Mouse (Mus musculus) forebrain, embryonic 10.5 days (tissue): ENCODE results near the gene Klk8. TPM values are rescaled to one million over a fixed set of nuclear protein-coding genes. Genes with fewer than 3 reads are reported as not detected.

Experiments
- DNase-seq: peaks from one replicate; pipeline ENCODE4 v3.0.0-alpha.2; 2017; ENCODE audit warnings: low spot score; ENCODE audit errors: extremely low spot score
- H3K27ac ChIP-seq: fragments of 300-500 bp; sonication (generic); 2 replicates; pipeline ENCODE4 v1.5.1; 2016; ENCODE audit warnings: mild to moderate bottlenecking
- H3K27me3 ChIP-seq: fragments of 300-500 bp; sonication (generic); 2 replicates; pipeline ENCODE4 v1.6.1; 2016; ENCODE audit warnings: mild to moderate bottlenecking; ENCODE audit not compliant: poor library complexity, severe bottlenecking
- H3K36me3 ChIP-seq: fragments of 300-500 bp; sonication (generic); replicated peaks from 2 replicates; pipeline ENCODE4 v1.6.1; 2016; ENCODE audit warnings: mild to moderate bottlenecking, moderate library complexity
- H3K4me1 ChIP-seq: fragments of 300-500 bp; sonication (generic); 2 replicates; pipeline ENCODE4 v1.6.1; 2016
- H3K4me3 ChIP-seq: fragments of 300-500 bp; sonication (generic); 2 replicates; pipeline ENCODE4 v1.5.1; 2016; ENCODE audit warnings: mild to moderate bottlenecking, moderate library complexity
- H3K9me3 ChIP-seq: fragments of 300-500 bp; sonication (generic); 2 replicates; pipeline ENCODE4 v1.6.1; 2016; ENCODE audit warnings: mild to moderate bottlenecking, moderate library complexity
- WGBS: fragments of 180-500 bp; shearing (Covaris S2); methylation state at CpG from one replicate; pipeline ENCODE4 v1.1.7; 2016; 5-methylcytosine and 5-hydroxymethylcytosine counted together
- polyA plus RNA-seq: library from polyadenylated mRNA; unstranded; fragments of >200 nt; fragmentation: Nextera tagmentation; extraction: Ambion mirVana; gene quantifications from 2 replicates; pipeline ENCODE4 v1.2.1, GENCODE M21; 2016

Klk8 gene
- polyA plus RNA-seq, 1 experiment from 2014 or later, result 12.8 TPM

DNA sequence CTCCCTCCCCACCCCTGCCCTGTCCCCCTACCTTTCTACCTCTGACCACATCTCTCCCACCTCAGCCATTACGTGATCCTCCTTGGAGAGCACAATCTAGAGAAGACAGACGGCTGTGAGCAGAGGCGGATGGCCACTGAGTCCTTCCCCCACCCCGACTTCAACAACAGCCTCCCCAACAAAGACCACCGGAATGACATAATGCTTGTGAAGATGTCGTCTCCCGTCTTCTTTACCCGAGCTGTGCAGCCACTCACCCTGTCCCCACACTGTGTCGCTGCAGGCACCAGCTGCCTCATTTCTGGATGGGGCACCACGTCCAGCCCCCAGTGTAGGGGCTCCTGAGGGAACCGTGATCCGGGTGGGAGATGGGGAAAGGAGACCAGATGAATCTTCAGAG lies 20.0 kb upstream of the Klk8 start:
- Histone ChIP-seq H3K27me3 (no peaks in the 10 kb centered on the region), H3K36me3 (no peaks in the 10 kb centered on the region), H3K4me3 (no peak overlapping the region), H3K9me3 (no peaks in the 10 kb centered on the region), H3K27ac (no peak overlapping the region), H3K4me1 (peaks cover 19% of the 10 kb centered on the region)
- DNase-seq, result peak; percentile 7
- WGBS, result 92% methylated on average over 12 of the region's 12 CpGs

DNA sequence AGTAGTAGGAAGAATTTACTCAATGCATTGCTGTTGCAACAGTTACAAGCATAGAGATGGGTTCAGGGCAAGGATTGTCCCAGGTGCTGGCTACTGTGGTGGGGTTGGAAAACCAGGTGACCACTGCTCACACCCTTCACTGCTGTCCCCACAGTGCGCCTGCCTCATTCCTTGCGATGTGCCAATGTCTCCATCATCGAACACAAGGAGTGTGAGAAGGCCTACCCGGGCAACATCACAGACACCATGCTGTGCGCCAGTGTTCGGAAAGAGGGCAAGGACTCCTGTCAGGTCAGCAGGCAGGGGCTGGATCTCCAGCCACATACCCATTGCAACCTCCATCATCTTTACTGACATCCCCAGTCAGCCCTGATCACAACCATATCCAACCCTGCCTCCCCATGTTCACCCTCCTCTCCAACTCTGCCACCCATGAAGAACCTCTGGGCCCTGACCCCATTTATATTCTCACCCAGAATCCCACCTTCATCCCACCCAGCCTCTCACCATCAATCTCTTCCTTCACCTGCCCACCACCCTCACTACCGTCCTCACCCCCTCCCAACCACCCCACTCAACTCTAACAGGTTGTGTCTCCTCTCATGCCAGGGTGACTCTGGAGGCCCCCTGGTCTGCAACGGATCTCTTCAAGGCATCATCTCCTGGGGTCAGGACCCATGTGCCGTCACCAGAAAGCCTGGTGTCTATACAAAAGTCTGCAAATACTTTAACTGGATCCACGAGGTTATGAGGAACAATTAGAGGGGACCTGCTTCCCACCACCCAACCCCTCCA lies 19.0 kb upstream of the Klk8 start:
- Histone ChIP-seq H3K27me3 (peaks cover 8% of the 10 kb centered on the region), H3K4me1 (peaks cover 27% of the 10 kb centered on the region), H3K9me3 (no peaks in the 10 kb centered on the region), H3K36me3 (no peaks in the 10 kb centered on the region), H3K27ac (no peak overlapping the region), H3K4me3 (no peak overlapping the region)
- peak; percentile 12 for DNase-seq
- 92% methylated on average over 10 of the region's 10 CpGs for WGBS

DNA sequence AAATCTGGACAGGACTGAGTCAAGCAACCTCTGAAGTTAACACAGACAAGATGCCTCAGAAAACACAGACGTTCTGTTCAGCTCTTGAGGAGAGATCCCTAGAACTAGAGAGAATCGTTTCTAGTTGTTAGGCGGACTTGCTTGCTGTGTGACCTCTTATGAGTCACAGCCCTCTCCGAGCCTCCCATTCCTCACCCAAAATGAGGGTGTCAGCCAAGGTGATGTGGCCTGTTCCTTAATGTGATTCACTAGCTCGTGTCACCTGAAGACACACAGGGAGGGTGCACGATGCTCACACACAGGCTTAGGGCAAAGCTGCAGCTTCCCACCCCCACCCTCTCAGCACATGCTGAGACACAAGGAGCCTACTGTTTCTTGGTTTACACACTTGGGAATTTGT lies 17.1 kb upstream of the Klk8 start:
- H3K27ac ChIP-seq, result no peak overlapping the region
- H3K9me3 ChIP-seq, result no peaks in the 10 kb centered on the region
- no peaks in the 10 kb centered on the region for H3K36me3 ChIP-seq
- H3K4me3 ChIP-seq, result no peak overlapping the region
- DNase-seq, result no peak
- 63% methylated on average over 6 of the region's 6 CpGs for WGBS
- H3K4me1 ChIP-seq, result peaks cover 17% of the 10 kb centered on the region
- H3K27me3 ChIP-seq, result peaks cover 22% of the 10 kb centered on the region

DNA sequence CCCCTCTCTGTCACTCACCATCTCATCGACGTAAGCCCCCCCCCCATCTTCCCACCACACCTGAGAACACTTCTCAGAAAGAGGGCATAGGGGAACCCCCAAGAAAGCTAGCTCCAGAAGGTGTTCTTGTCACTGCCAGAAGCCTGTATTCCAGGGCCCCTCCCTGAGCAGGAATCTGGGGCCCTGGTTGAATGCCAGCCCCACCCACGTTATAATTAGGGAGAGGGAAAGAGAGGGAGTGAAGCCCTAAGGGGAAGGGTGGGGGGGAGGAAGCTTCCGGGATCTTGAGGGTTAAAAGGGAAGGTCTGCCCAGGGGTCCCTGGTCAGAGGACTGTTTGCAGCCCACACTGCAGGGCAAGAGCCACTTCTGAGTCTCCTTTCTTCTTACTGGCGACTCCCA lies 16.6 kb upstream of the Klk8 start, which contains the start of gene Klk10:
Gene Klk10, plus strand, starts transcription at position 290 of the 400 bp plus-strand sequence.
- WGBS, result 53% methylated on average over 5 of the region's 5 CpGs
- Histone ChIP-seq H3K9me3 (no peaks in the 10 kb centered on the region), H3K4me3 (no peak within 1 kb of the TSS), H3K27me3 (peaks cover 22% of the 10 kb centered on the region), H3K36me3 (no peaks in the 10 kb centered on the region), H3K27ac (no peak within 1 kb of the TSS), H3K4me1 (peaks cover 12% of the 10 kb centered on the region)
- no peak for DNase-seq

DNA sequence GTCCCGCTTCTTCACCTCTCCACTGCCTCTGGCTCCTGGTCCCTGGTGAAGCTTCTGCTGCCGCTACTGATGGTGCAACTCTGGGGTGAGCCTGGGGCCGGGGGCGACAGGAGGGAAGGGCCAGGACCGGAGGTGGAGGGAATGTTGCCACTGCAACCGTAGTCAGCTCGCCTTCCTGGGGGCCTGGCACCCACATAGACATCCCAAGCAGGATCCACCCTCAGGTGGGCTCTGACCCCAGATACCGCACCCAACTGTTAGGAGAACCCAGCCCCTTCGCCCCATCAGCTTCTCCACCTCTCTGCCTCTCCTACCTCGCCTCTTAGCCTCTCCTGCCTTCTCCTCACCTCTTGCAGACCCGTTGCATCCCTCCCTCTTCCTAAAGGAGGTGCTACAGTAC lies 15.8 kb upstream of the Klk8 start:
- WGBS, result 90% methylated on average over 11 of the region's 11 CpGs
- H3K4me1 ChIP-seq, result peaks cover 11% of the 10 kb centered on the region
- no peaks in the 10 kb centered on the region for H3K36me3 ChIP-seq
- H3K4me3 ChIP-seq, result no peak overlapping the region
- H3K27me3 ChIP-seq, result peaks cover 22% of the 10 kb centered on the region
- no peak overlapping the region for H3K27ac ChIP-seq
- DNase-seq, result no peak
- no peaks in the 10 kb centered on the region for H3K9me3 ChIP-seq

DNA sequence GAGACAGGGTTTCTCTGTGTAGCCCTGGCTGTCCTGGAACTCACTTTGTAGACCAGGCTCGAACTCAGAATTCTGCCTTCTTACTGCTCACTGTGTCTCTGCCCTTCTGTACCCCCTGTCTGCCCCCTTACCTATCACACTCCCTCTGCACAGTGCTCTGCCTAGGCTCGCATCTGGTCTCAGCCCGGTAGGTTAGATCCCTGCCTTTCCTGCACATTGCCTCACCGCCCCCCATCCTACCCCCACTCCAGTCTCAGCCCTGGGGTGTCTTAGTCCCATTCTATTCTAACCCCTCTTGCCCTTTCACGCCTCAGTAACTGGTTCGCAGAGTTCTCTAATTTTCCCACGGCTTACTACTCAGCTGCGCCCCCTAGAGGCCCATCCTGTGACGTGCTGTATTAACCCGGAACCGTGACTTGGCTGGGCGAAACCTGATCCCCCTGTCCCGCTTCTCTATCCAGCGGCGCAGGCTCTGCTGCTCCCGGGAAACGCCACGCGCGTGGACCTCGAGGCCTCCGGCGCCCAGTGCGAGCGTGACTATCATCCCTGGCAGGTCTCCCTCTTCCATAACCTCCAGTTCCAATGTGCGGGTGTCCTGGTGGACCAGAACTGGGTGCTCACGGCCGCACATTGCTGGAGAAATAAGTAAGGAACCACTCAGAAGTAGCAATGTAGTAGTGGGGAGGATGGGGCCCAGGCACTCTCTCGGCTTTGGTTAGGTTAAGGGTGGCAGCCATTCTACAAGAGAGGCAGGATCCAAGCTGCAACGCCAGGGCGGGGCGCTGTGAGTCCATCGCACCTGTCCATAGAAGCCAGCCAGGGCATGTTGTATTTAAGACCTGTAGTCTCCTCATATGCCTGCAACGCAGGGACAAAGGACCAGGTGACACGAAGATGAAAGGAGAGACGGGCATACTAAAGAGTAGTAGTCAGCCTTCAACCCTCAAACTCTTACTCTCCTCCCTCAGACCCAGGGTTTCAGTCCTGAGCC lies 14.8 kb upstream of the Klk8 start:
- Histone ChIP-seq H3K27ac (peak overlapping the region; percentile 75), H3K4me3 (peak overlapping the region; percentile 49), H3K9me3 (no peaks in the 10 kb centered on the region), H3K36me3 (no peaks in the 10 kb centered on the region), H3K4me1 (peaks cover 11% of the 10 kb centered on the region), H3K27me3 (peaks cover 22% of the 10 kb centered on the region)
- DNase-seq, result peak; percentile 87
- WGBS, result 6% methylated on average over 36 of the region's 36 CpGs

DNA sequence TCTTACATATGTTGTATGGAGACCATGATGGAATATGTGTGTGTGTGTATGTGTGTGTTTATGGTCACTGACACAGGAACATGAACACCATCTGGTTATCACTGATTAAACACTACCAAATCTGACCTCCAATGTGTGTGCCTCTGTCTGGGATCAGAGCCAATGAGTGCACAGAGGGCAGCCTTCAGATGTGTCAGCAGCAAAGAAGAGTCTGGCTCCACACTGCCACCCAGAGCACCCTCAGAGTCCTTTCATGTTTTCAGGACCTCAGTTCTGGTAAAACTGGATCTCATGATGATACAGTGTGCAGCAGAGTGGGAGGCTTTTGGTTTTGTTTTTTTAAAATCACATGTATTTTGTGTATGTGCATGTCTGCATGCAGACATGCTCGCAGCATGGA lies 12.1 kb upstream of the Klk8 start:
- 90% methylated on average over 1 of the region's 1 CpGs for WGBS
- H3K4me1 ChIP-seq, result peaks cover 11% of the 10 kb centered on the region

DNA sequence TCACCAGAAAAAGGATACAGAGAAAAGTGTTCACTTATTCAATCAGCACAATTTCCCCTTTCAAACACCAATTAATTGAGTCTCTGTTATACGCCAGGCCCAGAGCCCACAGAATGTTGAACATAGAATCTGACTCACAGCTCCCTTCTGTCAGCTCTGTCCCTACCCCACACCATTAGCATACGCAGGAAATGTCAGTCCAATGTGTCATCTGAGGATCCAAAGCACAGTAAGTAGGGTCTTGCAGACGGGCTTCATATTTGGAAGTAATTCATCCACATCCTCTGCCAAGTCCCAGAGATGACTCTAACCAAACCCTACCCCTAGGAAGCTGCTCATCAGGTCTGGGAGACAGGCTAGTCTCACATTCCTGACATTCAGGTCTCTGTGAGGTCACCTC lies 9.3 kb upstream of the Klk8 start:
- no peak overlapping the region for H3K27ac ChIP-seq
- no peaks in the 10 kb centered on the region for H3K36me3 ChIP-seq
- no peak overlapping the region for H3K4me3 ChIP-seq
- peaks cover 17% of the 10 kb centered on the region for H3K27me3 ChIP-seq
- peaks cover under 1% of the 10 kb centered on the region; the same call in 1 of the 2 replicates for H3K4me1 ChIP-seq
- WGBS, result 78% methylated on average over 3 of the region's 3 CpGs
- DNase-seq, result no peak
- H3K9me3 ChIP-seq, result no peaks in the 10 kb centered on the region

More for the DNA sequence above, 12.1 kb upstream of the Klk8 start:
- Histone ChIP-seq H3K36me3 (no peaks in the 10 kb centered on the region), H3K27ac (no peak overlapping the region), H3K4me3 (no peak overlapping the region), H3K9me3 (no peaks in the 10 kb centered on the region), H3K27me3 (peaks cover 22% of the 10 kb centered on the region)
- DNase-seq, result no peak

DNA sequence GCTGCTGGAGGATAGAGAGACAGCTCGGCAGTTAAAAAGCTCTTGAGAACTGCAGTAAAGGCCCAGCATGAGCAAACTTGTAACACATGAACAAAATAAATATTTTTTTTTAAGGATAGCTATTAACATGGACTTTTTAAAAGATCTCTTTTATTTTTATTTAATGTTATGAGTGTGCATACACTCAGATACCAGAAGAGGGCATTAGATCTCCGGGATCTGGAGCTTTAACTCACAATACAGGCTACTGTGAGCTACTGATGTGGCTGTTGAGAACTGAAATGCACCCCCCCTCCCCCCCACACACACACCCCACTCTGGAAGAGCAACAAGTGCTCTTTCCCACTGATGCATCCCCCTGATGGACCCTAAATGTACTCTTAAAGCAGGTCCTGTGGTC lies 8.1 kb upstream of the Klk8 start:
- no peak overlapping the region for H3K27ac ChIP-seq
- no peaks in the 10 kb centered on the region for H3K9me3 ChIP-seq
- H3K4me1 ChIP-seq, result no peaks in the 10 kb centered on the region
- peaks cover 5% of the 10 kb centered on the region for H3K27me3 ChIP-seq
- H3K4me3 ChIP-seq, result no peak overlapping the region
- WGBS, result 81% methylated on average over 2 of the region's 2 CpGs
- DNase-seq, result no peak
- H3K36me3 ChIP-seq, result no peaks in the 10 kb centered on the region

DNA sequence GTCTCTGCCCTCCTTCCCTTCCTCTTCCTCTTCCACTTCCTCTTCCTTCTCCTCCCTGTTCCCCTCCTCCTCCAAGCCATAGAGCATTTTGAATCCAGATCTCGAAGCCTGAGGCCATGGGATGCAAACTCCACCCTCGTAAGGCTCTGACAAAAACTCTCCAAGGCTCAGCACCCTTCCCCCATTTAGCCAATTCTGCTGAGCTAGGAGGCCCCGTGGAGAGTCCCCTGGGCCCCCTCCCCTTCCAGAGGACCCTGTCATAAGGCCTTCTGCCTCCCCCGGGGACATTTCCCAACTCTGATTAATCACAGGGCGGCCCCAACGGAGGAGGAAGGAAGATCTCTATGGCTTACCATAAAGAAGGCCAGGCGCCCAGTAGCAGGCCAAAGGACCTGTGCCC lies 5.8 kb upstream of the Klk8 start, which contains the start of gene Klk9:
Gene Klk9, plus strand, starts transcription at position 301 of the 400 bp plus-strand sequence.
- no peak for DNase-seq
- no peak within 1 kb of the TSS for H3K4me3 ChIP-seq
- no peaks in the 10 kb centered on the region for H3K36me3 ChIP-seq
- peaks cover 9% of the 10 kb centered on the region for H3K4me1 ChIP-seq
- H3K9me3 ChIP-seq, result no peaks in the 10 kb centered on the region
- 81% methylated on average over 7 of the region's 7 CpGs for WGBS
- no peak within 1 kb of the TSS for H3K27ac ChIP-seq
- H3K27me3 ChIP-seq, result peaks cover 16% of the 10 kb centered on the region

DNA sequence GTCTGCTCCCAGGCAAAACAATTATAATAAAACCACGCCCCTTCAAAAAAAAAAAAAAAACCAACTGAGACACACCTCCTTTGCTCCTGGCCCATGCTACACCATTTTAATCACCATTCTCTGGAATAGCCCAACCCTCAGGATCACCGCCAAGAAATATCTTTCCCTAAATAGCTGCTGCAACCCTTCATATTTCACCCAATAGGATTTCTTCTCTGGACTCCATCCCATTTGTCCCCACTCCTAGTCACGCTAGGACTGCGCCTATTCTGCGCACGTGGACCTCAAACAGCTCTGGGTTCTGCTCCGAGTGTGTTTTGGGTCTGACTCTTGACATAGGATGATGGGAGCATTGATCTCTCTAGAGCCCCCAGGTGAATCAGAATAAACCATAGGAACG lies 1.0 kb upstream of the Klk8 start:
- no peak for DNase-seq
- peaks cover 24% of the 10 kb centered on the region for H3K4me1 ChIP-seq
- no peak overlapping the region for H3K27ac ChIP-seq
- no peaks in the 10 kb centered on the region for H3K36me3 ChIP-seq
- no peaks in the 10 kb centered on the region for H3K9me3 ChIP-seq
- peaks cover 40% of the 10 kb centered on the region for H3K27me3 ChIP-seq
- WGBS, result 6% methylated on average over 8 of the region's 8 CpGs
- H3K4me3 ChIP-seq, result peak overlapping the region; percentile 66

DNA sequence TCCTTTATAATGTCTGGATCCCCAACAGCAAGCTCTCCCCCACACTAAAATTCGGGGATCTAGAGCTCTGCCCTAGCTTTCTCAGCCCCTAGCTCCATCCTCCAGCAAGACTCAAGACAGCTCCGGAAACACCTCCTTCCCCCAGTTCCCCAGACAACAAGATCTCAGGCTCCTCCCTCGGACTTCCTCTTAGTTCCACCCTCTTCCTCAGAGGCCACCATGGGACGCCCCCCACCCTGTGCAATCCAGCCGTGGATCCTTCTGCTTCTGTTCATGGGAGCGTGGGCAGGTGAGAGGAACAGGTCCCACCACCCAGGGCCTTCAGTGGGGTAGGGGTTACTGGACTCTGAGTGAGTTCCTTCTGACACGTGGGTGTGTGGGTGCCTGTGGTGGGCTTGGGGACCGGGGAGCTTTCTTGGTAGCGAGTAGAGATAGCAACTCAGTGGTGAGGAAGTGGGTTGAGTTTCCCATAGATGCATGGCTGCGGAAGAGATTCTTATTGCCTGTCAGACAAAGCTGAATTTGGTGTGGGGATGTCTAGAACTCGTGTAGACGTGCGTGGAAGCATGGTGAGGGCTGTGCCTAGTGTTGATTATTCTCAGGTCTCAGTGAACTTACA lies 576 bp downstream of the Klk8 start:
- WGBS, result 41% methylated on average over 13 of the region's 13 CpGs
- peak overlapping the region; percentile 66 for H3K4me3 ChIP-seq
- H3K4me1 ChIP-seq, result peaks cover 24% of the 10 kb centered on the region
- H3K36me3 ChIP-seq, result no peaks in the 10 kb centered on the region
- H3K27me3 ChIP-seq, result peaks cover 40% of the 10 kb centered on the region
- no peak for DNase-seq
- H3K27ac ChIP-seq, result 0 out of 2 replicates have a peak overlapping the region, but pooled peaks have one; percentile 69
- H3K9me3 ChIP-seq, result no peaks in the 10 kb centered on the region
